Mouse (Mus musculus): ENCODE results near the gene Atoh8.

DNA sequence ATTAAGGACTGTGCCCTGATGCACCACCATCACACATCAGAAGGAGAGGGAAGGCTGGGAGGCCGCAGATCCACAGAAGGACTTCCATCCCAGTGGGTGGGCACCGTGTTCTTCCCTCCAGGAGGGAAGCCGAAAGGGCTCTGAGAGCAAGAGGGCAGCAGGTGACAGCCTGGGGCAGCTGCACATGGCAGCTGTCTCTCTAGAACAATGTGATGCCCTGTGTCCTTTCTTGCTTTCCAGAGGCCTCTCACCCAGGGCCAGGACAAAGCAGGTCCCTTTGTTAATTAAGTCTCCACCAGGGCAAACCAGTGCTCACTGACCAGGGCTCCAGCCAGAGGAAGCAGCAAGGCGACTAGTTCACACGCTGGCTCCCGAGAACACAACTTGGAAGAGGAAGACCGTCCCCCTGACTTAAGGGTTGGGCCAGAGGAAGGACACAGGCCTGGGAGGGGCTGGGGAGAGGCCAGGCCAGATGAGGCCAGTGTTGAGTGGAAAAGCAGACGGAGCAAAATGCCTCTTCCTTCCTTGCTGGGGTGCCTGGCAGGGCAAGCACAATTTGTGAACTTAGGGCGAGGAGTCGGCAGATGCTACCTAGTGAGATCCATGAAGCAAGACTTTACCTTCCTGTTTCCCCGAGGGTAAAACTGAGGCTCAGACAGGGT is 34.7 kb downstream of the Atoh8 start:
- TF ChIP-seq CTCF (IDR thresholded peaks at IDR 0.05; ENCODE audit: low read depth) (no peak), EP300 (IDR thresholded peaks at IDR 0.05; ENCODE audit: low read depth) (no peak)

Measured in liver, embryonic 14.5 days (tissue).